Mouse (Mus musculus) MEL (cell line): Measurements from ENCODE around the gene Mdga1.

ENCODE experiments used
- MAX ChIP-seq: IDR thresholded peaks from 2 replicates; pipeline ENCODE4 v1.6.1; 2011; ENCODE audit warnings: low read length, improper control_type of control experiment
- ZNF384 ChIP-seq: IDR thresholded peaks from 2 replicates; pipeline ENCODE4 v1.6.1; 2012; ENCODE audit warnings: low read depth, mild to moderate bottlenecking, inconsistent platforms, low read length, improper control_type of control experiment

GRCm38 (mm10) chr17:29796787-29797186 is 173.1 kb downstream of the Mdga1 start:
- TF ChIP-seq MAX (no peak), ZNF384 (no peak)
